Mouse (Mus musculus): Measurements from ENCODE around the gene Gm1553. TPM values are rescaled to one million over a fixed set of nuclear protein-coding genes. Genes with fewer than 3 reads are reported as not detected.

The Gm1553 gene
- total RNA-seq (2021) = not detected

GRCm38 (mm10) chr10:82492518-82492917 is at the start of gene Gm1553:
TSS of gene Gm1553 (minus strand) at chr10:82492618.
- intact Hi-C loops (cut with DNase I) = no loop called here

More at GRCm38 (mm10) chr10:82492518-82492917, at the start of gene Gm1553:
- no peak for DNase-seq (ENCODE audit: low spot score)

Other genes with a start within 250 kb of the Gm1553 start
- not detected for gene 4932415D10Rik, start 176.0 kb downstream of the Gm1553 start, total RNA-seq (2021)
- 1 to 10 TPM; 1.9 to 2.1 TPM for gene Gm4924, start 138.4 kb downstream of the Gm1553 start, total RNA-seq (2021)
- 10 to 100 TPM; 29.3 to 31.4 TPM for gene 1190007I07Rik, start 130.6 kb upstream of the Gm1553 start, total RNA-seq (2021)
- gene Tdg, start 137.2 kb upstream of the Gm1553 start, total RNA-seq (2021) = 10 to 100 TPM; 15.9 to 18.8 TPM
- gene Glt8d2, start 198.0 kb upstream of the Gm1553 start, total RNA-seq (2021) = 1 to 10 TPM; 3.4 to 3.6 TPM
- 10 to 100 TPM; 31.3 to 31.6 TPM for gene Hcfc2, start 203.5 kb upstream of the Gm1553 start, total RNA-seq (2021)

Data from heart, postnatal 25 days (tissue).